Mouse (Mus musculus) CH12F3 (cell line): ENCODE results near the gene Crtc3.

ENCODE experiments used
- in situ Hi-C: fragments of 300-500 bp; cut with MboI; formaldehyde crosslinking; loops from 2 replicates; pipeline ENCODE4 v1.14.3; 2020; ENCODE audit warnings: low sequenced_read_pairs

Crtc3 gene

GRCm38 (mm10) chr7:80687721-80688555 lies 739 bp downstream of the Crtc3 start:
- in situ Hi-C loops, result no loop called here

GRCm38 (mm10) chr7:80685639-80686038 lies 3.0 kb downstream of the Crtc3 start:
- in situ Hi-C loops, result no loop called here

GRCm38 (mm10) chr7:80682630-80683029 lies 6.0 kb downstream of the Crtc3 start:
- in situ Hi-C loops, result no loop called here

DNA sequence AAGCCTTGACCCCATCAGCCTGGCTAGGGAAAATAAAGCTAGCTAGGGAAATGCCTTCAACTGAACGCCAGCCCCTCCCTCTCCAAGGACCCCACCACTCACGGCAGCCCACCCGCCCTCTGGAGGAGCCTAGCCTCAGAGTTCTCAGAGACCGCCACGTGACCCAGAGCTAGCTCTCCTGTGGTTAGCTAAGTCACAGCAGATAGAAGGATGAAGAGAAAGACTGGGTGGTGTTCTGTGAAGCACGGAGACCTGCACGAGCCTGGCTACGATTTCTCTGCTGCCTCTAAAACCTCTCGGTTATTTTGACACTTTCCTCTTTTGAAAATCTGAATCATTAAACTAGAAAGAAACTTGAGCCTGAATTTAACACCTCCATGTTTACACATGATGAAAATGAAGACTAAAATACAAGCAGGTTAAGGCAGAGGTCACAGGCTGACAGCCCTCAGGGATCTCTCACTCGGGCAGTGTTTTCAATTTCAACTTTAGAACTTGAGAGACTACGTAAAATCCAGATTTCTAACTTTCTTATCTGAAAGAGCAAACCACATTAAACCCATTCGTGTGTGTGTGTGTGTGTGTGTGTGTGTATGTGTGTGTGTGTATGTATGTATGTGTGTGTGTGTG lies 8.3 kb downstream of the Crtc3 start:
- in situ Hi-C loops, result no loop called here

- in situ Hi-C loops, result no loop called here
Measured at GRCm38 (mm10) chr7:80672323-80672722, 16.4 kb downstream of the Crtc3 start.

DNA sequence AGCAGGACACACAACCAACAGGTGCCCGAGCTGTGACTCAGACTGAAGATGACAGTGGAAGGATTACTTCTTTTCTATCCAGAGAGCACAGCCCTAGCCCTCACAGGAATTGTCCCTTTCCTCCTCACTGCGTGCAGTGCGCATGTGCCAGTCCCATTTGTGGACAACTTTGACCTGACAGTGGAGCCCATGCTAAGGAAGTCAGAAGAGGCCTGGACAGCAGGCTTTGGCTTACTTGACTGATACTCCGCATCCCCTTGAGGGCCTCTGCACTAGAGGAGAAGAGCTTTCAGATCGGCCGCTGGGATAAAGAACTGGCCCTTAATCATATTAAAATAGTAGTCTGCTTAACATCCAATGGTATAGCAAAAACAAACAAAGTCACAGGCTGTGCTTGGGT lies 17.8 kb downstream of the Crtc3 start:
- in situ Hi-C loops, result no loop called here

DNA sequence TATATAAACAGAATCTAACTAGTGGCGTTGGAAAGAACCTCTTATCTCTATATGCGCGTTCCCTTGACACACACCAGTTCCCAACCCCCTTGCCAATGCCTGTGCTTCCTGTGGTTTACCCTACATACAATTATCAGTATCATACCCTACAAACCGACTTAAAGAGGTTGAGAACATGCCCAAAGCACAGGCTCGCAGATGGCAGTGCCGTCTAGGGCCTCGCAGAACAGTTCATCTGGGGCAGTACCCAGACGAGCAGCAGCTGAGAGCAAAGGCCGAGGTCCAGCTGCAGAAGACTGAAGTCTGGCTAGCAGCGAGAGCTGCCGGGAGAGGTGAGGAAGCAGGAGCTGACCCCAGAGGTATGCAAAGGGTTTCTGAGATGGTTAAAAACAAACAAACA lies 21.5 kb downstream of the Crtc3 start:
- in situ Hi-C loops, result no loop called here

GRCm38 (mm10) chr7:80666198-80666915 lies 22.3 kb downstream of the Crtc3 start:
- in situ Hi-C loops, result no loop called here

DNA sequence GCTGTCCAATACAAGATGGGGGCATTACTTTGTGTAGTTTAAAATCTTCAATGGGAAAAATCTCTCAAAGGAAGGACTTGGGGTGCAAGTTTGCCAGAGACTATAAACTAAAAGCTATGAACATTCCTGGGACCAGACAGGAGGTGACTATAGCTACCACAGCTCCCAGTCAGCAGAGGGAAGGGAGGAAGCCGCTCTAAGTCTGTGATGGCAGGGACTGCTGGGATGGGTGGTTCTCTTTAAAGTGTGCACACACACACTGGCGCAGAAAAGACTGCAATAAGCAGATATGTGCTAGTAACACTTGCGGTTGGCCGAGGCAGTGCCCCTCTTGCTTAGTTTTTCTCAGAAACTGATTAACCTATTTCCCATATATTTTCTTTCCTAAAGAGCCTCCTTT lies 27.6 kb downstream of the Crtc3 start:
- in situ Hi-C loops, result no loop called here

- in situ Hi-C loops, result no loop called here
Measured at GRCm38 (mm10) chr7:80660619-80661018, 28.1 kb downstream of the Crtc3 start.

GRCm38 (mm10) chr7:80657896-80658295 lies 30.8 kb downstream of the Crtc3 start:
- in situ Hi-C loops, result no loop called here

GRCm38 (mm10) chr7:80655350-80656013 lies 33.2 kb downstream of the Crtc3 start:
- in situ Hi-C loops, result no loop called here

- in situ Hi-C loops, result no loop called here
Measured at GRCm38 (mm10) chr7:80654926-80655325, 33.8 kb downstream of the Crtc3 start.

DNA sequence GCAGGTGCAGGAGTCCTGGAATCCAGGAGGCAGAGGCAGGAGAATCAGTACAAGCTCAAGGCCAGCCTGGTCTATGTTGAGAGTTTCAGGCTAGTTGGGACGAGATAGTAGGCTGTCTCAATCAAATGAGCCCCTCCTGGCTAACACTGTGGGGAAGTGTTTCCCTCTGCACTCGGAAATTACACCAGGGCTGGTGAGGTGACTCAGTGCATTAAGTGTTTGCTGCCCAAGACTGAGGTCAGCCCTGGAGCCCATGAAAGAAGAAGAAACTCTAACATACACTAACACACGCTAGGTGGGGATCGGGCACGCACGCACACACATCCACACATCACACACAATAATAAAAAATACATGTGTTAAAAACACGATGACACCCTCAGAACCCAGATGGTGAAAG lies 34.3 kb downstream of the Crtc3 start:
- in situ Hi-C loops, result no loop called here

DNA sequence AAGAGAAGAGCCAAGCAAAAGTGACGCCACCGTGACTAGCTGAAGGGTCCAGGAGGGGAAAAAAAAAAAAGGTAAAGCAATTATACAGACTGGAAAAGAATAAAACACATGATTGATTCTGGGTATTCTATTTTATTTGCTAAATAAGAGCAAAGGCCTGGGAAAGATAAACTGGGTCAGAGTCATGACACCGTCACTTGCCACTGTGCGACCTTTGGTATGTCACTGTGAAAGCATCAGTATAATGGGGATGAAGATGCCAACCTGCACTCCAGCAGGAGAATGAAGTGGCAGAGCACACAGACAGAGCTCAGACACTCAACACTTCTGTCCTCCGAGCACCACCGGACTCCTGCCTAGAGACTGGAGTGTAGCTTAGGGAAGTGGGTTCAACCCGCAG lies 34.7 kb downstream of the Crtc3 start:
- in situ Hi-C loops, result no loop called here

- in situ Hi-C loops, result no loop called here
Measured at GRCm38 (mm10) chr7:80653077-80653476, 35.6 kb downstream of the Crtc3 start.

DNA sequence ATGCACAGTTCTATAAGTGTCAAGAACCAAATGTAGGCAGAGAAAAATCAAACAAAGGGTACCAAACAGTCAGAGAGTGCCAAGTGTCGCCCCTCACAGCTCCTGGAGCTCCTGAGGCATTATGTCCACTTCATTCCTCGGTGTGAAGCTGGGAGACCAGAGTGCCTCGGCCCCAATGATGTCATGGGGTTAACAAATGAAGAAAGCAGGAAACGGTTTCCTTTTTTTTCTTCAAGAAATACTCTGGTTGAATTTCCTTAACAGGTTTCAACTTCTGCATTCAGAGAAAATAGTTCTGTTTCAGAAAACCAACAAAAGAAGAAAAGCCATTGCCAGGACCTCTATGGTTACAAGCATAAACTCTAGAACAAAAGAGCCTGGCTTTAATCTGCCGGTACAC lies 36.4 kb downstream of the Crtc3 start:
- in situ Hi-C loops, result no loop called here

DNA sequence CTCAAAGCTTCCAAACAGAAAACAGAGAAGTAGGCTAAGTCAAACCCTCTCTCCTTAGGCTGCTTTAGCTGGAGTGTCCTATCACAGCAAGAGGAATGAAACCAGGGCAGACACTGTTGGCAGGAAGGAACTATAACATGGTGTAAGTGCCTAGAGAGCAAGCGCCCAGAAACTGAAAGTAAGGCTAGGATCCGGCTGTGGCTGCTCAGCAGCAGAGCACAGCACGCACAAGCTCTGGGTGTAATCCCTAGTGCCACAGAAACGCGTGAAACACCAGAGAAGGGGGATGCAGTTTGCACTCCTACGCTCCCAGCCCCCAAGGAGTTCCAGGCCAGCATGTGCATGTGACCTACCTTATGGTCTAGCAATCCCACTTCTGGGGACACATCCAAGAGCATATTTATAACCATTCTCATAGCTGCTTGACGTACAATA lies 41.2 kb downstream of the Crtc3 start:
- in situ Hi-C loops, result no loop called here

GRCm38 (mm10) chr7:80646093-80647025 lies 42.3 kb downstream of the Crtc3 start:
- in situ Hi-C loops, result no loop called here

DNA sequence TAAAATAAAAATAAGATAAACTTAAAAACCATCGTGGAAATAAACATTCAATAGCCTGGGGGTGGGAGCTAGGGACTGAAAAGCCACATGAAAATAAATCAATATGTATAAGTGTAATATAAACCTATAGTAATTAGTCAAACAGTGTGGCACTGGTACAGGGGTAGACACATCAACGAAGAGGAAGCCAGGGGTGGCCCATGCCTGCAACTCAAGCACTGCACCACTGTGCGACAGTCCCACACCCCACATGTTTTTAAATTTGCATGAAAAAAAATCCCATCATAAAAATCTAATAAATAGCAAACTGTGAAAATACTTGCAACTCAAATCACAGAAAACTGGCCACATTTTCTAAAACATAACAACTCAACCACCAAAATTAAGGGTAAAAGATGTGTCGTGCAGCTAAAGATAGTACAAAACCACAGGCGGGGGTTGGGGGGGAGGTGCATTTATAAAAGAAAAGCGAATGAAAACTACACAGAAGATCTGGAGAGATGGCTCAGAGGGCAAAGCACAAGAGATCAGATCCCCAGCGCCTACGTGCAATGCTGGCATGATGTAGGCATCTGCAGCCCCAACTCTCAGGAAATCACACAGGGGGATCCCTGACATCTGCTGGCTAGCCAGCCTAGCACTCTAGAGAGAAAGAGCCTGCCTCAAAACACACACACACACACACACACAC lies 45.6 kb downstream of the Crtc3 start:
- in situ Hi-C loops, result no loop called here
